In genomic region chr7:27735457-27735856, GRCm38 (mm10) we compare ENCODE assay signal across 13 mouse cellular contexts. TPM values are rescaled to one million over a fixed set of nuclear protein-coding genes. Genes with fewer than 3 reads are reported as not detected.
A peak's percentile ranks its signal among the peaks of the same experiment; 100 is the strongest.
DNase-seq lines count a peak whose midpoint lies in the region; ATAC-seq and TF ChIP-seq lines count a peak whose summit lies in the region.
"Had no signal": no experiment of that assay in that cellular context is flagged by ENCODE, and none has a peak within 500 bp of the region (broad histone marks: within the 10 kb centered on the region; RNA-seq: fewer than 3 reads in every experiment).

No protein-coding gene starts in this region.

- no peaks in the 10 kb centered on the region for H3K27me3 ChIP-seq in hindbrain, embryonic 10.5 days (ENCODE audit: insufficient read depth, poor library complexity, severe bottlenecking)
- no peaks in the 10 kb centered on the region for H3K27me3 ChIP-seq in midbrain, embryonic 14.5 days (ENCODE audit: control insufficient read depth, insufficient read depth, low read length)
- H3K27me3 ChIP-seq: Patski had no signal

- peak overlapping the region; percentile 37 for H3K4me3 ChIP-seq in hindbrain, embryonic 10.5 days
- H3K4me3 ChIP-seq in midbrain, embryonic 14.5 days (replicated peaks; ENCODE audit: low read depth, low read length), result peak overlapping the region; percentile 17
- no peak overlapping the region for H3K4me3 ChIP-seq in left cerebral cortex, adult 2 months

- intact Hi-C loops in left cerebral cortex, adult 2 months (cut with DNase I), result no loop called here

- peak overlapping the region; percentile 26 for H3K9ac ChIP-seq in midbrain, embryonic 14.5 days (replicated peaks; ENCODE audit: low read length)

- H3K27ac ChIP-seq in hindbrain, embryonic 10.5 days, result peak overlapping the region; percentile 68
- peak overlapping the region; percentile 74 for H3K27ac ChIP-seq in midbrain, embryonic 14.5 days (replicated peaks; ENCODE audit: low read depth, low read length)
- H3K27ac ChIP-seq in left cerebral cortex, adult 2 months, result no peak overlapping the region

- peak; percentile 21 for DNase-seq in 3T3-L1 (ENCODE audit: low read depth, low spot score)
- peak; percentile 83 for DNase-seq in brain, embryonic 14.5 days (ENCODE audit: low read depth)
- DNase-seq in hindbrain, embryonic 10.5 days (ENCODE audit: low spot score), result peak; percentile 28
- peak; percentile 61 for DNase-seq in midbrain, embryonic 14.5 days
- DNase-seq in adrenal gland, adult 8-10 months, result no peak
- DNase-seq in thymus, postnatal 4 days, result no peak
- DNase-seq in heart, adult 8-10 months (ENCODE audit: low spot score), result no peak
- no peak for DNase-seq in left cerebral cortex, adult 2 months (ENCODE audit: extremely low spot score in 1 of 2, low spot score in 2 of 2)
- DNase-seq: adrenal gland, postnatal 14 days; cerebellum, adult 8-10 months; lung, postnatal 14 days had no signal

- H3K4me1 ChIP-seq in hindbrain, embryonic 10.5 days (replicated peaks), result peaks cover 39% of the 10 kb centered on the region
- peaks cover 30% of the 10 kb centered on the region for H3K4me1 ChIP-seq in midbrain, embryonic 14.5 days (ENCODE audit: control insufficient read depth, insufficient read depth, low read length)

- peak overlapping the region; percentile 86 for H3K4me2 ChIP-seq in midbrain, embryonic 14.5 days (ENCODE audit: low read length)

- no peak for TF ChIP-seq POLR2A in brain, embryonic 14.5 days (IDR thresholded peaks at IDR 0.05; ENCODE audit: borderline replicate concordance, extremely low read depth, insufficient read depth, insufficient read length, poor library complexity, severe bottlenecking)

- ATAC-seq in midbrain, embryonic 14.5 days (ENCODE audit: low FRiP score, low TSS enrichment), result no peak
- ATAC-seq: intestine, postnatal 0 days; Patski had no signal

- peaks cover 1% of the 10 kb centered on the region; the same call in 1 of the 2 replicates for H3K9me3 ChIP-seq in hindbrain, embryonic 10.5 days
- H3K9me3 ChIP-seq in midbrain, embryonic 14.5 days (ENCODE audit: control insufficient read depth, low read length), result no peaks in the 10 kb centered on the region

- 32% methylated on average over 5 of the region's 5 CpGs for WGBS in hindbrain, embryonic 10.5 days
- 6% methylated on average over 5 of the region's 5 CpGs for WGBS in midbrain, embryonic 14.5 days

- peaks cover 51% of the 10 kb centered on the region for H3K36me3 ChIP-seq in hindbrain, embryonic 10.5 days
- peaks cover 22% of the 10 kb centered on the region for H3K36me3 ChIP-seq in midbrain, embryonic 14.5 days (ENCODE audit: control insufficient read depth, insufficient read depth, low read length)

- no peak for TF ChIP-seq CTCF in brain, embryonic 14.5 days (IDR thresholded peaks at IDR 0.05; ENCODE audit: borderline replicate concordance, extremely low read depth, insufficient read depth, insufficient read length)
- no peak for TF ChIP-seq CTCF in left cerebral cortex, adult 2 months (IDR thresholded peaks at IDR 0.05)

RNA-seq across cellular contexts. Expression of gene Zfp60, which starts 4.3 kb away (rescaled TPM):
- polyA plus RNA-seq in brain, embryonic 14.5 days (2012; rRNA removed), result 37.7 and 46.4 TPM in 2 replicates
- 55.2 and 62.2 TPM in 2 replicates for polyA plus RNA-seq in hindbrain, embryonic 10.5 days (2016; fragmentation: Nextera tagmentation; extraction: Ambion mirVana)
- polyA plus RNA-seq in midbrain, embryonic 14.5 days (2014; fragmentation: Nextera tagmentation; extraction: Ambion mirVana), result 89.9 and 125 TPM in 2 replicates
- total RNA-seq in adrenal gland, adult 8-10 months (2022), result 10 to 100 TPM; 15.6 to 25.6 (median 19.2) TPM
- total RNA-seq in heart, adult 8-10 months (2022), result 1 to 10 TPM; 8.0 to 9.5 (median 8.8) TPM
- 10 to 100 TPM; 31.9 to 35.0 TPM for total RNA-seq in left cerebral cortex, adult 2 months (2021)

RNA-seq across cellular contexts. Expression of gene Zfp607b, which starts 46.3 kb away (rescaled TPM):
- 6.6 and 7.3 TPM in 2 replicates for polyA plus RNA-seq in brain, embryonic 14.5 days (2012; rRNA removed)
- 5.2 and 6.6 TPM in 2 replicates for polyA plus RNA-seq in hindbrain, embryonic 10.5 days (2016; fragmentation: Nextera tagmentation; extraction: Ambion mirVana)
- 15.1 and 15.5 TPM in 2 replicates for polyA plus RNA-seq in midbrain, embryonic 14.5 days (2014; fragmentation: Nextera tagmentation; extraction: Ambion mirVana)
- total RNA-seq in adrenal gland, adult 8-10 months (2022), result 1 to 10 TPM; 2.0 to 4.9 (median 2.9) TPM
- total RNA-seq in heart, adult 8-10 months (2022), result 1 to 10 TPM in 1 of 4 experiments, under 1 TPM in 3; 0.56 to 1.9 (median 0.71) TPM
- total RNA-seq in left cerebral cortex, adult 2 months (2021), result 10 to 100 TPM; 11.8 to 11.9 TPM

Comparison
In these comparisons a context has a peak if more than half of its experiments do, and no peak if none do; other contexts are left out.
1. DNase-seq: peak in 3T3-L1 (single experiment), brain, embryonic 14.5 days (single experiment), hindbrain, embryonic 10.5 days (single experiment) and midbrain, embryonic 14.5 days (single experiment); none in adrenal gland, adult 8-10 months (single experiment), thymus, postnatal 4 days (single experiment), heart, adult 8-10 months (single experiment) and left cerebral cortex, adult 2 months (0 of 2).